Mouse (Mus musculus): ENCODE results near the gene Trim80. TPM values are rescaled to one million over a fixed set of nuclear protein-coding genes. Genes with fewer than 3 reads are reported as not detected.

The Trim80 gene
- not detected for total RNA-seq (2023)

GRCm38 (mm10) chr11:115439906-115440595, at the start of gene Trim80:
Trim80 (plus strand) TSS chr11:115440545.

GRCm38 (mm10) chr11:115403338-115404124, 36.8 kb upstream of the Trim80 start, which contains the start of gene Mrpl58:
Mrpl58 (plus strand) TSS chr11:115403752.

GRCm38 (mm10) chr11:115419531-115420237, 20.7 kb upstream of the Trim80 start, which contains the start of the genes Atp5h and Kctd2:
Atp5h (minus strand) TSS chr11:115419962.
Kctd2 (plus strand) TSS chr11:115420128.

GRCm38 (mm10) chr11:115462243-115462891, 22.0 kb downstream of the Trim80 start, which contains the start of gene Slc16a5:
Slc16a5 (plus strand) TSS chr11:115462474.

GRCm38 (mm10) chr11:115475025-115475757, 34.8 kb downstream of the Trim80 start, which contains the start of gene Armc7:
Armc7 (plus strand) TSS chr11:115475667.

GRCm38 (mm10) chr11:115491356-115492083, 51.2 kb downstream of the Trim80 start, which contains the start of gene Nt5c:
Nt5c (minus strand) TSS chr11:115491862.

Other genes starting within 250 kb of the Trim80 start
- not detected for gene Grin2c, start 173.3 kb upstream of the Trim80 start, total RNA-seq (2023)
- 1 to 10 TPM; 7.5 to 9.2 TPM for gene Fdxr, start 163.5 kb upstream of the Trim80 start, total RNA-seq (2023)
- 1 to 10 TPM; 2.1 to 2.7 TPM for gene Fads6, start 142.9 kb upstream of the Trim80 start, total RNA-seq (2023)
- not detected for gene Otop2, start 133.4 kb upstream of the Trim80 start, total RNA-seq (2023)
- gene Ush1g, start 118.5 kb upstream of the Trim80 start, total RNA-seq (2023), result not detected
- not detected for gene Otop3, start 105.8 kb upstream of the Trim80 start, total RNA-seq (2023)
- under 1 TPM; 0.18 to 0.49 TPM for gene Hid1, start 72.8 kb upstream of the Trim80 start, total RNA-seq (2023)
- gene Cdr2l, start 58.6 kb upstream of the Trim80 start, total RNA-seq (2023), result under 1 TPM; 0.38 to 0.64 TPM
- 10 to 100 TPM; 34.2 to 41.2 TPM for gene Mrpl58, start 36.8 kb upstream of the Trim80 start, total RNA-seq (2023)
- gene Atp5h, start 20.6 kb upstream of the Trim80 start, total RNA-seq (2023), result 100 to 1,000 TPM; 211 to 231 TPM
- gene Kctd2, start 20.4 kb upstream of the Trim80 start, total RNA-seq (2023), result 10 to 100 TPM; 18.7 to 19.1 TPM
- gene Slc16a5, start 21.9 kb downstream of the Trim80 start, total RNA-seq (2023), result not detected
- gene Armc7, start 35.1 kb downstream of the Trim80 start, total RNA-seq (2023), result 10 to 100 TPM; 42.7 to 53.4 TPM
- 10 to 100 TPM; 48.4 to 49.1 TPM for gene Nt5c, start 51.3 kb downstream of the Trim80 start, total RNA-seq (2023)
- 100 to 1,000 TPM; 148 to 154 TPM for gene Jpt1, start 73.8 kb downstream of the Trim80 start, total RNA-seq (2023)
- gene Sumo2, start 95.7 kb downstream of the Trim80 start, total RNA-seq (2023), result 100 to 1,000 TPM; 171 to 188 TPM
- gene Nup85, start 123.9 kb downstream of the Trim80 start, total RNA-seq (2023), result 10 to 100 TPM; 45.5 to 50.1 TPM
- gene Mrps7, start 163.4 kb downstream of the Trim80 start, total RNA-seq (2023), result 10 to 100 TPM; 11.0 to 19.1 TPM
- 10 to 100 TPM; 45.3 to 59.9 TPM for gene Gga3, start 163.5 kb downstream of the Trim80 start, total RNA-seq (2023)
- gene Mif4gd, start 172.4 kb downstream of the Trim80 start, total RNA-seq (2023), result 10 to 100 TPM; 20.5 to 21.7 TPM
- gene Slc25a19, start 187.8 kb downstream of the Trim80 start, total RNA-seq (2023), result 10 to 100 TPM in 1 of 2 experiments, 1 to 10 TPM in 1; 10.0 to 11.4 TPM

Data from neutrophil, adult 83 days (primary cell).